Mouse (Mus musculus) stomach, postnatal 0 days (tissue): ENCODE results near the gene Ssna1. TPM values are rescaled to one million over a fixed set of nuclear protein-coding genes. Genes with fewer than 3 reads are reported as not detected.

ENCODE experiments used
- ATAC-seq: fragments of 200-750 bp; cut with Nextera tagmentation; 2 replicates; pipeline ENCODE4 v1.8.0; 2017; ENCODE audit not compliant: low FRiP score, low TSS enrichment
- DNase-seq: peaks from one replicate; pipeline ENCODE4 v3.0.0-alpha.2; 2016; ENCODE audit warnings: low spot score
- H3K27ac ChIP-seq: fragments of 300-500 bp; sonication (generic); replicated peaks from 2 replicates; pipeline ENCODE4 v1.5.1; 2014; ENCODE audit warnings: mild to moderate bottlenecking, control low read depth
- H3K27me3 ChIP-seq: fragments of 300-500 bp; sonication (generic); 2 replicates; pipeline ENCODE4 v1.6.1; 2014; ENCODE audit warnings: low read length; ENCODE audit not compliant: control insufficient read depth, insufficient read depth
- H3K36me3 ChIP-seq: fragments of 300-500 bp; sonication (generic); 2 replicates; pipeline ENCODE4 v1.6.1; 2014; ENCODE audit warnings: low read length, mixed read lengths; ENCODE audit not compliant: control insufficient read depth, insufficient read depth
- H3K4me1 ChIP-seq: fragments of 300-500 bp; sonication (generic); replicated peaks from 2 replicates; pipeline ENCODE4 v1.6.1; 2014; ENCODE audit warnings: antibody characterized with exemption; ENCODE audit not compliant: control insufficient read depth, insufficient read depth
- H3K4me2 ChIP-seq: fragments of 300-500 bp; sonication (generic); replicated peaks from 2 replicates; pipeline ENCODE4 v1.6.1; 2014; ENCODE audit warnings: low read depth, mild to moderate bottlenecking, control low read depth, moderate library complexity
- H3K4me3 ChIP-seq: fragments of 300-500 bp; sonication (generic); 2 replicates; pipeline ENCODE4 v1.5.1; 2014; ENCODE audit warnings: low read depth, low read length, control low read depth
- H3K9ac ChIP-seq: fragments of 300-500 bp; sonication (generic); 2 replicates; pipeline ENCODE4 v1.6.1; 2014; ENCODE audit warnings: mild to moderate bottlenecking, low read length, control low read depth, mixed read lengths
- H3K9me3 ChIP-seq: fragments of 300-500 bp; sonication (generic); 2 replicates; pipeline ENCODE4 v1.6.1; 2016; ENCODE audit warnings: low read length; ENCODE audit not compliant: control insufficient read depth
- CTCF ChIP-seq: IDR thresholded peaks from 2 replicates; pipeline ENCODE4 v1.5.1; 2016; ENCODE audit warnings: antibody characterized with exemption, low read depth, mild to moderate bottlenecking, moderate library complexity
- EP300 ChIP-seq: optimal IDR thresholded peaks from 2 replicates; pipeline ENCODE3; 2016; ENCODE audit warnings: antibody characterized with exemption
- WGBS: fragments of 180-500 bp; shearing (Covaris S2); extraction: QIAGEN DNeasy Blood & Tissue Kit; methylation state at CpG from one replicate; pipeline ENCODE4 v1.1.7; 2014; 5-methylcytosine and 5-hydroxymethylcytosine counted together
- polyA plus RNA-seq: library from polyadenylated mRNA; unstranded; fragments of >200 nt; fragmentation: Nextera tagmentation; extraction: Ambion mirVana; gene quantifications from 2 replicates; pipeline ENCODE4 v1.2.1, GENCODE M21; 2015

The Ssna1 gene
- polyA plus RNA-seq, 1 experiment from 2014 or later, result 162 TPM

DNA sequence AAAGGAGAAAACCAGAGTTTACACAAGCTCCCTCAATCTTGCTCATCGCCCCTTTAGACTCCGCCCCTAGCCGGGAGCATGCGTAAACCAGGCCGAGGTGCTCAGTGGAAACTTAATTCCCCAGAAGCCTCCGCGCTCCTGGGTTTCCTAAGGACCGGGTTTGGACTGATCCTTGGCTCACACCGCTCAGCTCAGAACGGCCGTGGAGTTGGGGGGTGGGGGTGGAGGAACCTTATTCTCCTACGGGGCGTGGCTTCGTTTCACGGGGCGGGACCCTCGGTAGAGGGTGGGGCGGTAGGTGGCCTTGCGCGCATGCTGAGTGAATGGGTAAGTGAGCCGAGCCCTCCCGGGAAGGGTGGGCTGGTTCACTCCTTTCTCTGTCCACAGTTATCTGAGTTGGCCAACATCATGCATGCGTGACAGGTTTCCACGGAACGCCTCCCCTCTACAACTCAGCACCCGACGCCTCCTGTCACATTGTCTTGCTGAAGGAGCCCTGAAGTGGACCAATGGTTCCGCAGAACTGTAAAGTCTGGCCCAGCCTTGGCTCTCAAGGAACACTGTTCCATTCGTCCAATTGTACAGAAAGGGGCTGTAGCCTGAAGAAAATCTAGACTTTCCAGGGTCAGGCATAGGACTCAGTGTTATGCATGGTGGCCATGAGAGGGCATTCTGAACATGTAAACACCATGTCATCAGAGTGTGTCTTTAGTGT lies 31.4 kb downstream of the Ssna1 start:
- Histone ChIP-seq H3K4me2 (peak overlapping the region; percentile 78), H3K36me3 (peaks cover 2% of the 10 kb centered on the region; the same call in 1 of the 2 replicates), H3K27me3 (no peaks in the 10 kb centered on the region), H3K4me3 (peak overlapping the region; percentile 23), H3K27ac (peak overlapping the region; percentile 91), H3K9ac (peak overlapping the region; percentile 45; the same call in 1 of the 2 replicates), H3K4me1 (peaks cover 7% of the 10 kb centered on the region; the same call in 1 of the 2 replicates), H3K9me3 (no peaks in the 10 kb centered on the region)
- ATAC-seq (peak; percentile 66), DNase-seq (peak; percentile 85)
- 1% methylated on average over 29 of the region's 29 CpGs for WGBS
- no peak for TF ChIP-seq EP300
- TF ChIP-seq CTCF, result no peak

- peak overlapping the region; percentile 78 for H3K4me2 ChIP-seq
- ATAC-seq, result no peak
- no peaks in the 10 kb centered on the region for H3K27me3 ChIP-seq
- H3K9me3 ChIP-seq, result no peaks in the 10 kb centered on the region
- peaks cover 7% of the 10 kb centered on the region; the same call in 1 of the 2 replicates for H3K4me1 ChIP-seq
- H3K27ac ChIP-seq, result peak overlapping the region; percentile 91
- peak overlapping the region; percentile 23; the same call in 1 of the 2 replicates for H3K4me3 ChIP-seq
- DNase-seq, result no peak
- WGBS, result 50% methylated on average over 8 of the region's 8 CpGs
- peaks cover 2% of the 10 kb centered on the region; the same call in 1 of the 2 replicates for H3K36me3 ChIP-seq
- TF ChIP-seq EP300 (no peak), CTCF (no peak)
- peak overlapping the region; percentile 45; the same call in 1 of the 2 replicates for H3K9ac ChIP-seq
Measured at GRCm38 (mm10) chr2:25240310-25240709, 31.9 kb downstream of the Ssna1 start.

GRCm38 (mm10) chr2:25239766-25240165 lies 32.5 kb downstream of the Ssna1 start:
- Histone ChIP-seq H3K4me2 (peak overlapping the region; percentile 29; the same call in 1 of the 2 replicates), H3K36me3 (no peaks in the 10 kb centered on the region), H3K4me3 (no peak overlapping the region), H3K27ac (peak overlapping the region; percentile 91), H3K9ac (no peak overlapping the region), H3K27me3 (no peaks in the 10 kb centered on the region), H3K4me1 (peaks cover 7% of the 10 kb centered on the region; the same call in 1 of the 2 replicates), H3K9me3 (no peaks in the 10 kb centered on the region)
- 72% methylated on average over 3 of the region's 3 CpGs for whole genome bisulfite sequencing
- no peak for TF ChIP-seq CTCF
- no peak for TF ChIP-seq EP300
- ATAC-seq (no peak), DNase-seq (peak; percentile 38)

DNA sequence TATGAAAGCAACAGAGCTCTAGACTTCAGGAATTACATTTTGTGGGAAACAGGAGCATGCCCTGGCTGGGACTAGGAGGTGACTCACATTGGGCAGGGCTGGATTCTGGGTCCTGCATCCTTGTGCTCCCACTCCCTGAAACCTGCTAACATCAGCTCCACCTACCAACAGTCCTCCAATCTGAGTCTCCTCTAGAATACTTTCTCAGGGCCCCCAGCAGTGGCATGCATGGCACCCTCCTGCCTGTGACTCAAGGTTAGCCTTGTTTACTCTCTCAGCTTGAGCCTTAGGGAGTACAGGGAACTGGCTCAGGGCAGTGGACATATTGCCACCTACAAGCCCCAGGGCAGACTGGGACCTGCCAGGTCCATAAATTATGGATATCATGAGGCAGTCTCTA lies 34.1 kb downstream of the Ssna1 start:
- Histone ChIP-seq H3K9me3 (no peaks in the 10 kb centered on the region), H3K4me2 (peak overlapping the region; percentile 11; the same call in 1 of the 2 replicates), H3K36me3 (no peaks in the 10 kb centered on the region), H3K9ac (no peak overlapping the region), H3K4me3 (no peak overlapping the region), H3K4me1 (peaks cover 7% of the 10 kb centered on the region; the same call in 1 of the 2 replicates), H3K27me3 (no peaks in the 10 kb centered on the region), H3K27ac (peak overlapping the region; percentile 91)
- peak; percentile 66 for DNase-seq
- TF ChIP-seq CTCF (no peak), EP300 (no peak)
- ATAC-seq, result peak; percentile 69

- Histone ChIP-seq H3K9me3 (no peaks in the 10 kb centered on the region), H3K27ac (peak overlapping the region; percentile 91), H3K9ac (0 out of 2 replicates have a peak overlapping the region, but pooled peaks have one; percentile 27), H3K4me1 (peaks cover 5% of the 10 kb centered on the region; the same call in 1 of the 2 replicates), H3K4me3 (no peak overlapping the region), H3K36me3 (no peaks in the 10 kb centered on the region), H3K27me3 (no peaks in the 10 kb centered on the region), H3K4me2 (0 out of 2 replicates have a peak overlapping the region, but pooled peaks have one; percentile 17)
- WGBS, result 46% methylated on average over 4 of the region's 4 CpGs
- peak; percentile 84 for DNase-seq
- TF ChIP-seq EP300 (no peak), CTCF (no peak)
- peak; percentile 45 for ATAC-seq
Measured at GRCm38 (mm10) chr2:25237522-25237921, 34.7 kb downstream of the Ssna1 start.

DNA sequence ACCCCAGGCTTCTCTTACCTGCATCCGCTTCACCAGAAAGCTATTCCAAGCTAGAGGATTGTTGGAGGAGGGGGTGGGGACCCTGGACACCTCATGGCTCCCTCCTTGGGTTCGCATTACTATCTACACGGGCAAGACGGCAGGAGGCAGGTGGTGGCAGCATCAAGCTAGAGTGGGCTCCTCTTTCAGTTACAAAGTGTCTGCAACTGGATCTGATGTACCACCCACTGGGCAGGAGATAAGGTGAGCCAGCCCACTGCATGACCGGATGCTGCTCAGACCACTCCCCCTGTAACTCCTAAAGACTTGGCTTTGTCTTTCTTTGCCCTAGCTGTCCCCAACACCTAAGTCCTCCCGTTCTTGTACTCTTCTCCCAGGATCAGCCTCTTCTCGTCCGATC lies 35.6 kb downstream of the Ssna1 start, which contains the start of gene Rnf224:
TSS of gene Rnf224 (minus strand) at position 174 of the 400 bp plus-strand sequence.
- Histone ChIP-seq H3K27me3 (no peaks in the 10 kb centered on the region), H3K4me3 (no peak within 1 kb of the TSS), H3K27ac (peak within 1 kb of the TSS; percentile 91), H3K36me3 (no peaks in the 10 kb centered on the region), H3K4me1 (peaks cover 4% of the 10 kb centered on the region; the same call in 1 of the 2 replicates), H3K4me2 (0 out of 2 replicates have a peak within 1 kb of the TSS, but pooled peaks have one; percentile 17), H3K9ac (0 out of 2 replicates have a peak within 1 kb of the TSS, but pooled peaks have one; percentile 27), H3K9me3 (no peaks in the 10 kb centered on the region)
- no peak for DNase-seq
- TF ChIP-seq CTCF, result no peak
- TF ChIP-seq EP300, result no peak
- no peak for ATAC-seq
- WGBS, result 33% methylated on average over 8 of the region's 8 CpGs
